Mouse (Mus musculus): Measurements from ENCODE around the gene Ier5.

DNA sequence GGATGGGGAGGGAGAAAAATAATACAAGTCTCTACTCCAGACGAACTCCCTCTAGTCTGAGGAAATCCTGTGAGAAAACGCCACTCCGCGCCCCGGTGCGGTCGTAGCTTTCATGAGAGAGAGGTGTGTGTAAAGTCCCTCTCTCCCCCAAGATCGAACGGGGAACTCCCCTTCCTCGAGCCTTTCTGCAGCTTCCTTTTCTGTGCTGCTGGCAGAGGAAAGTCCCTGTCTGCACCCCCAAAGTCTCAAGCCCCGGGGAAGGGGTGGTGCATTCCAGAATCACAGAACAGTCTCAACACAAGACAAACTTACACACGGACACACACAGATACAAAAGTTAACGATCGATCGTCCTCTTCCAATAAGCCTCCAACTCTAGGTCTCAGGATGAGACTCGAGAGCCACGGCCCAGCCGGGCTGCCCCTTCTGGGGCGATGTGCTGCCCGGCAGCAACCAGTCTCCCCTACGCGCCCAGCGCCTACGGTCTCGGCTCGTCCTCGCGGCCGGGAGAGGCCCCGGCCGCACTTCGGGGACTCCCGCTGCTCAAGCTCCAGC is 1.4 kb downstream of the Ier5 start:
- TF ChIP-seq EP300 (IDR thresholded peaks at IDR 0.05; ENCODE audit: insufficient read depth, low read depth, low read length) = no peak
- no peak for TF ChIP-seq CTCF (IDR thresholded peaks at IDR 0.05; ENCODE audit: low read depth, low read length)

All from ES-Bruce4 (cell line).